Mouse (Mus musculus): ENCODE measurements at regions not wholly inside any gene's neighbourhood (a gene's known extent, or its start where the extent isn't known, plus 50 kb on each side); places are given as distances from the start of the nearest gene placed in this dataset.

GRCm38 (mm10) chr5:52309317-52310060 lies 54.1 kb upstream of the Sod3 start:
- DNase-seq: peak; percentile 75

- no peak for DNase-seq
Measured at GRCm38 (mm10) chr5:52296303-52296702, 67.3 kb upstream of the Sod3 start.

GRCm38 (mm10) chr5:52294466-52294865 lies 69.1 kb upstream of the Sod3 start:
- DNase-seq: no peak

GRCm38 (mm10) chr5:52288319-52288718 lies 75.3 kb upstream of the Sod3 start:
- DNase-seq: no peak

GRCm38 (mm10) chr5:52280871-52281270 lies 82.7 kb upstream of the Sod3 start:
- DNase-seq: no peak

GRCm38 (mm10) chr5:52278111-52278510 lies 85.5 kb upstream of the Sod3 start:
- no peak for DNase-seq

GRCm38 (mm10) chr5:52263214-52263613 lies 72.9 kb upstream of the Dhx15 start:
- DNase-seq: no peak

GRCm38 (mm10) chr5:52258075-52258474 lies 67.8 kb upstream of the Dhx15 start:
- no peak for DNase-seq

- peak; percentile 18 for DNase-seq
Measured at GRCm38 (mm10) chr5:52254602-52255071, 64.3 kb upstream of the Dhx15 start.

- peak; percentile 4 for DNase-seq
Measured at GRCm38 (mm10) chr5:52249804-52250203, 59.5 kb upstream of the Dhx15 start.

GRCm38 (mm10) chr5:52243931-52244330 lies 53.6 kb upstream of the Dhx15 start:
- no peak for DNase-seq

- no peak for DNase-seq
Measured at GRCm38 (mm10) chr5:52242414-52242813, 52.1 kb upstream of the Dhx15 start.

- peak; percentile 56 for DNase-seq
Measured at GRCm38 (mm10) chr5:52240540-52240939, 50.2 kb upstream of the Dhx15 start.
